Mouse (Mus musculus) forebrain, postnatal 0 days (tissue): ENCODE data around the gene Mocs1. TPM values are rescaled to one million over a fixed set of nuclear protein-coding genes. Genes with fewer than 3 reads are reported as not detected.
"Not testable (repeated sequence)": the region's sequence is repeated elsewhere in the genome, so short reads cannot be mapped to it uniquely, and the experiment has no call there.

Experiments used
- ATAC-seq: fragments of 200-750 bp; cut with Nextera tagmentation; 2 replicates; pipeline ENCODE4 v1.8.0; 2017; ENCODE audit warnings: mild to moderate bottlenecking, moderate library complexity
- DNase-seq: peaks from one replicate; pipeline ENCODE4 v3.0.0-alpha.2; 2015
- H3K27ac ChIP-seq: fragments of 300-500 bp; sonication (generic); 2 replicates; pipeline ENCODE4 v1.5.1; 2014; ENCODE audit warnings: low read depth, mild to moderate bottlenecking, antibody characterized with exemption, low read length, moderate library complexity, mixed read lengths
- H3K27me3 ChIP-seq: fragments of 300-500 bp; sonication (generic); 2 replicates; pipeline ENCODE4 v1.6.1; 2014; ENCODE audit warnings: mild to moderate bottlenecking, low read length, mixed read lengths; ENCODE audit not compliant: insufficient read depth
- H3K36me3 ChIP-seq: fragments of 300-500 bp; sonication (generic); 2 replicates; pipeline ENCODE4 v1.6.1; 2014; ENCODE audit warnings: mild to moderate bottlenecking, moderate library complexity; ENCODE audit not compliant: insufficient read depth
- H3K4me1 ChIP-seq: fragments of 300-500 bp; sonication (generic); 2 replicates; pipeline ENCODE4 v1.6.1; 2014; ENCODE audit warnings: antibody characterized with exemption; ENCODE audit not compliant: insufficient read depth
- H3K4me2 ChIP-seq: fragments of 300-500 bp; sonication (generic); 2 replicates; pipeline ENCODE4 v1.6.1; 2014; ENCODE audit warnings: low read depth, mild to moderate bottlenecking, moderate library complexity
- H3K4me3 ChIP-seq: fragments of 300-500 bp; sonication (generic); 2 replicates; pipeline ENCODE4 v1.5.1; 2014; ENCODE audit warnings: low read depth, low read length, mixed read lengths
- H3K9ac ChIP-seq: fragments of 300-500 bp; sonication (generic); 2 replicates; pipeline ENCODE4 v1.6.1; 2014; ENCODE audit warnings: mild to moderate bottlenecking
- H3K9me3 ChIP-seq: fragments of 300-500 bp; sonication (generic); 2 replicates; pipeline ENCODE4 v1.6.1; 2016; ENCODE audit warnings: low read length
- CTCF ChIP-seq: sonication (generic); IDR thresholded peaks from 2 replicates; pipeline ENCODE4 v1.5.1; 2016; ENCODE audit warnings: antibody characterized with exemption, control low read depth, low read depth
- WGBS: fragments of 180-500 bp; shearing (Covaris S2); extraction: QIAGEN DNeasy Blood & Tissue Kit; methylation state at CpG from one replicate; pipeline ENCODE4 v1.1.7; 2014; 5-methylcytosine and 5-hydroxymethylcytosine counted together
- polyA plus RNA-seq: library from polyadenylated mRNA; unstranded; fragments of >200 nt; fragmentation: Nextera tagmentation; extraction: Ambion mirVana; gene quantifications from 2 replicates; pipeline ENCODE4 v1.2.1, GENCODE M21; 2015
- total RNA-seq: library from RNA; depleted of rRNA; stranded (reverse); fragments of >200 nt; gene quantifications from 2 replicates; pipeline ENCODE4 v1.2.3, GENCODE M21; 2014

Gene Mocs1
- total and polyA plus RNA-seq, 2 experiments from 2014 or later: 4.2 to 12.7 TPM

GRCm38 (mm10) chr17:49430136-49430535 is 2.0 kb downstream of the Mocs1 start:
- 80% methylated on average over 6 of the region's 6 CpGs for WGBS
- ATAC-seq (no peak), DNase-seq (no peak)
- Histone ChIP-seq H3K9ac (no peak overlapping the region), H3K27me3 (no peaks in the 10 kb centered on the region), H3K4me3 (no peak overlapping the region), H3K27ac (no peak overlapping the region), H3K9me3 (no peaks in the 10 kb centered on the region), H3K4me1 (peaks cover 9% of the 10 kb centered on the region; the same call in 1 of the 2 replicates), H3K36me3 (peaks cover 8% of the 10 kb centered on the region), H3K4me2 (no peak overlapping the region)
- TF ChIP-seq CTCF: no peak

GRCm38 (mm10) chr17:49431176-49431575 is 3.0 kb downstream of the Mocs1 start:
- TF ChIP-seq CTCF: no peak
- Histone ChIP-seq H3K27ac (no peak overlapping the region), H3K9ac (no peak overlapping the region), H3K27me3 (no peaks in the 10 kb centered on the region), H3K36me3 (peaks cover 17% of the 10 kb centered on the region), H3K4me1 (peaks cover 9% of the 10 kb centered on the region; the same call in 1 of the 2 replicates), H3K4me2 (no peak overlapping the region), H3K9me3 (no peaks in the 10 kb centered on the region), H3K4me3 (no peak overlapping the region)
- no peak for DNase-seq
- WGBS: 91% methylated on average over 6 of the region's 6 CpGs
- no peak for ATAC-seq

GRCm38 (mm10) chr17:49432071-49432711 is 4.0 kb downstream of the Mocs1 start:
- no peaks in the 10 kb centered on the region for H3K9me3 ChIP-seq
- no peak overlapping the region for H3K4me3 ChIP-seq
- WGBS: 62% methylated on average over 4 of the region's 4 CpGs
- H3K4me2 ChIP-seq: no peak overlapping the region
- no peak overlapping the region for H3K9ac ChIP-seq
- no peaks in the 10 kb centered on the region for H3K27me3 ChIP-seq
- ATAC-seq: no peak
- H3K36me3 ChIP-seq: peaks cover 17% of the 10 kb centered on the region
- DNase-seq: no peak
- H3K27ac ChIP-seq: no peak overlapping the region
- no peak for TF ChIP-seq CTCF
- H3K4me1 ChIP-seq: peaks cover 9% of the 10 kb centered on the region; the same call in 1 of the 2 replicates

DNA sequence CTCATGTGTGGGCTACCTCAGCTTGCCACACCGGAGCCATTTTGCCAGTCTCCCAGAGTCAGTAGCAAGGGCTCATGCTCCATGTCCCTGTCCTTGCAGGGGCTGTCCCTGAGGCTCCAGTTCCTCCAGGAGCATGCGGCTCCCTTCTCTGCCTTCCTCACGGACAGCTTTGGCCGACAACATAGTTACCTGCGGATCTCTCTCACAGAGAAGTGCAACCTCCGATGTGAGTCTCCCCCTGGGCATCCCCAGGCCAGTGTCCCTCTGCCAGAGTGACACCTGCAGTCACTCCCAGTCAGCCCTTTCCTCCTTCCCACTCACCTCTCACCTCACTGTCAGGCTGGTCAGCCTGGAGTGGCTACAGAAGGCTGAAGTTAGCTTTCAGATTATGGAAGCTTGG is 4.9 kb downstream of the Mocs1 start:
- Histone ChIP-seq H3K9me3 (no peaks in the 10 kb centered on the region), H3K36me3 (peaks cover 17% of the 10 kb centered on the region), H3K4me3 (no peak overlapping the region), H3K27ac (no peak overlapping the region), H3K4me1 (peaks cover 9% of the 10 kb centered on the region; the same call in 1 of the 2 replicates), H3K9ac (no peak overlapping the region), H3K27me3 (no peaks in the 10 kb centered on the region), H3K4me2 (no peak overlapping the region)
- no peak for TF ChIP-seq CTCF
- 97% methylated on average over 6 of the region's 6 CpGs for WGBS
- DNase-seq (no peak), ATAC-seq (no peak)

- no peak for TF ChIP-seq CTCF
- DNase-seq (no peak), ATAC-seq (no peak)
- H3K9me3 ChIP-seq: no peaks in the 10 kb centered on the region
- no peak overlapping the region for H3K4me2 ChIP-seq
- WGBS: 87% methylated on average over 6 of the region's 6 CpGs
- H3K27ac ChIP-seq: no peak overlapping the region
- peaks cover 20% of the 10 kb centered on the region for H3K36me3 ChIP-seq
- no peaks in the 10 kb centered on the region for H3K27me3 ChIP-seq
- no peak overlapping the region for H3K4me3 ChIP-seq
- H3K9ac ChIP-seq: no peak overlapping the region
- H3K4me1 ChIP-seq: peaks cover 5% of the 10 kb centered on the region; the same call in 1 of the 2 replicates
Measured at GRCm38 (mm10) chr17:49434236-49434635, 6.1 kb downstream of the Mocs1 start.

DNA sequence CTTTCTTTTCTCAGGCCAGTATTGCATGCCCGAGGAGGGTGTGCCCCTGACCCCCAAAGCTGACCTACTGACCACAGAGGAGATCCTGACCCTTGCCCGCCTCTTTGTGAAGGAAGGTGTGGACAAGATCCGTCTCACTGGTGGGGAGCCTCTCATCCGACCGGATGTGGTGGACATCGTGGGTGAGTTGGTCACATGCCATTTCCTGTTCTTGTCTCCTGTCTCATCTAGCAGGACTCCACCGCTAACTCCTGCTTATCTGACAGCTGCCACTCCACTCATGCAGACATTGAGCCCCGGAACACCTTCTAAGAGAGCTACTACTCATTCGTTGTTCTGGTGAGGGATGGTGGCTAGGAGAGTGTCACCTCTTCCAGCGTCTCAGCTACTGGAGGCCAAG is 6.9 kb downstream of the Mocs1 start:
- Histone ChIP-seq H3K4me2 (no peak overlapping the region), H3K9me3 (no peaks in the 10 kb centered on the region), H3K36me3 (peaks cover 20% of the 10 kb centered on the region), H3K4me1 (no peaks in the 10 kb centered on the region), H3K4me3 (no peak overlapping the region), H3K27me3 (no peaks in the 10 kb centered on the region), H3K9ac (no peak overlapping the region), H3K27ac (no peak overlapping the region)
- no peak for TF ChIP-seq CTCF
- no peak for DNase-seq
- ATAC-seq: no peak
- 95% methylated on average over 10 of the region's 10 CpGs for WGBS

DNA sequence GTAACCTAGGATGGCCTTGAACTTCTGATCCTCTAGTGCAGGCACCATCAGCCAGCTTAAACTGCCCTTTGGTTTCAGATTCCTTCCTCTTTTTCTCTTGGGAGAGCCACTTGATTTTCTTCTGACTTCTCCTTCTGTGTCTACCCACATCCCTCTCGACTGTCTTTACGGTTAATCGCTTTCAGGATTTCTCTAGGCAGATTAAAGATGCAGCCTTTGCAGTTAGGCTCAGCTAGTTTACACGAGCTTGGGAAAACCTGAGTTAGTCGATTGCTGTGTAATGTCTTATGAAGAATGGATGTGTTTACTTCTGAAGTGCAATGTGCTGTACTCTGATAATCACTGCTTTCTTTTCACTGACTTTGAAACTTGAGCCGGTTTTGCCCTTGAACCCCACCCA is 8.5 kb downstream of the Mocs1 start:
- Histone ChIP-seq H3K36me3 (peaks cover 20% of the 10 kb centered on the region), H3K4me3 (no peak overlapping the region), H3K27ac (no peak overlapping the region), H3K9ac (no peak overlapping the region), H3K27me3 (no peaks in the 10 kb centered on the region), H3K4me1 (no peaks in the 10 kb centered on the region), H3K9me3 (no peaks in the 10 kb centered on the region), H3K4me2 (no peak overlapping the region)
- TF ChIP-seq CTCF: no peak
- no peak for ATAC-seq
- WGBS: 85% methylated on average over 6 of the region's 6 CpGs
- DNase-seq: no peak

GRCm38 (mm10) chr17:49437306-49437705 is 9.1 kb downstream of the Mocs1 start:
- not testable (repeated sequence) for DNase-seq, H3K27ac ChIP-seq

More at GRCm38 (mm10) chr17:49437306-49437705, 9.1 kb downstream of the Mocs1 start:
- not testable (repeated sequence) for H3K27me3 ChIP-seq, H3K4me1 ChIP-seq, H3K9me3 ChIP-seq, H3K9ac ChIP-seq, H3K4me3 ChIP-seq, ATAC-seq, H3K4me2 ChIP-seq
- H3K36me3 ChIP-seq: peaks cover 20% of the 10 kb centered on the region
